Comparison of ENCODE assay signal across 8 mouse cellular contexts in the genomic region with DNA sequence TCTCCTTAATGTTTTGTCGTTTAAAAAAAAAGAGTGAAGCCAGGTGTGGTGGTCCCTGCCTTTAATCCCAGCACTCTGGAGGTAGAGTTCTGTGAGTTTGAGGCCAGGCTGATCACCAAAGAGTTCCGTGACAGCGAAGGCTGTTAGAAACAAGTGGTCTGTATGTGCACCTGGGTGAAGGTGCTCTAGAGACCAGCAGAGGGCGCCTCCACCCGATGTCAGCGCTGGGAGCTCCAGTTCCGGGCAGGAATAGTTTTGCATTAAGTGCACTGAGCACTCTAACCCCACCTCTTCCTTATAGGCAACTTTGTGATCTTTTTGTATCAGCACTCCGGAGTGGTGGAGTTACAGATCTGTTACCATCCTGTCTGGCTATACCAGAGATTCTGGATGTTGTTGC. TPM values are rescaled to one million over a fixed set of nuclear protein-coding genes. Genes with fewer than 3 reads are reported as not detected.
DNase-seq lines count a peak whose midpoint lies in the region; ATAC-seq lines count a peak whose summit lies in the region.

No protein-coding gene starts in this region.

- H3K27ac ChIP-seq in forebrain, embryonic 14.5 days (ENCODE audit: low read depth, low read length) = no peak overlapping the region
- H3K27ac ChIP-seq in hindbrain, embryonic 16.5 days (ENCODE audit: low read depth, low read length) = peak overlapping the region; percentile 83; the same call in 1 of the 2 replicates
- H3K27ac ChIP-seq in liver, embryonic 16.5 days (ENCODE audit: low read length) = no peak overlapping the region
- no peak overlapping the region for H3K27ac ChIP-seq in neural tube, embryonic 13.5 days (replicated peaks)

- no peaks in the 10 kb centered on the region for H3K9me3 ChIP-seq in forebrain, embryonic 14.5 days (replicated peaks; ENCODE audit: control insufficient read depth, low read length)
- H3K9me3 ChIP-seq in hindbrain, embryonic 16.5 days (ENCODE audit: control insufficient read depth, low read length) = no peaks in the 10 kb centered on the region
- H3K9me3 ChIP-seq in liver, embryonic 16.5 days (replicated peaks; ENCODE audit: control insufficient read depth, low read length) = no peaks in the 10 kb centered on the region
- no peaks in the 10 kb centered on the region for H3K9me3 ChIP-seq in neural tube, embryonic 13.5 days

- no peak overlapping the region for H3K9ac ChIP-seq in forebrain, embryonic 14.5 days (ENCODE audit: low read length)
- no peak overlapping the region for H3K9ac ChIP-seq in hindbrain, embryonic 16.5 days (ENCODE audit: low read depth, low read length)
- H3K9ac ChIP-seq in liver, embryonic 16.5 days (ENCODE audit: low read depth, low read length) = no peak overlapping the region
- peak overlapping the region; percentile 91 for H3K9ac ChIP-seq in neural tube, embryonic 13.5 days

- peak overlapping the region; percentile 68 for H3K4me3 ChIP-seq in forebrain, embryonic 14.5 days (ENCODE audit: low read depth, low read length)
- H3K4me3 ChIP-seq in hindbrain, embryonic 16.5 days (ENCODE audit: low read length) = peak overlapping the region; percentile 65
- H3K4me3 ChIP-seq in liver, embryonic 16.5 days (ENCODE audit: low read depth, low read length) = peak overlapping the region; percentile 63; the same call in 1 of the 2 replicates
- peak overlapping the region; percentile 70 for H3K4me3 ChIP-seq in neural tube, embryonic 13.5 days

- H3K4me2 ChIP-seq in forebrain, embryonic 14.5 days (ENCODE audit: low read length) = peak overlapping the region; percentile 92
- peak overlapping the region; percentile 65 for H3K4me2 ChIP-seq in hindbrain, embryonic 16.5 days (ENCODE audit: low read length)
- H3K4me2 ChIP-seq in liver, embryonic 16.5 days (ENCODE audit: low read depth, low read length) = peak overlapping the region; percentile 94; the same call in 1 of the 2 replicates
- peak overlapping the region; percentile 72 for H3K4me2 ChIP-seq in neural tube, embryonic 13.5 days

- intact Hi-C loops in left cerebral cortex, postnatal 4 days (cut with DNase I) = no loop called here

- peak; percentile 42 for DNase-seq in left cerebral cortex, postnatal 4 days
- DNase-seq in left cerebral cortex, adult 8-10 months (ENCODE audit: low spot score in 2 of 2) = no peak
- peak; percentile 28 for DNase-seq in c-Kit-positive CD71-negative TER-119-negative erythroid progenitor cells, embryonic 14.5 days (ENCODE audit: low read depth)
- peak; percentile 35 for DNase-seq in forebrain, embryonic 14.5 days (ENCODE audit: low spot score)

- WGBS in forebrain, embryonic 14.5 days = 41% methylated on average over 8 of the region's 8 CpGs
- 40% methylated on average over 8 of the region's 8 CpGs for WGBS in hindbrain, embryonic 16.5 days
- WGBS in liver, embryonic 16.5 days (ENCODE audit: insufficient replicate concordance) = 21% methylated on average over 8 of the region's 8 CpGs
- 35% methylated on average over 8 of the region's 8 CpGs for WGBS in neural tube, embryonic 13.5 days

- peaks cover 11% of the 10 kb centered on the region for H3K36me3 ChIP-seq in forebrain, embryonic 14.5 days (ENCODE audit: control insufficient read depth, insufficient read depth, low read length)
- H3K36me3 ChIP-seq in hindbrain, embryonic 16.5 days (ENCODE audit: control insufficient read depth, insufficient read depth, low read length) = no peaks in the 10 kb centered on the region
- no peaks in the 10 kb centered on the region for H3K36me3 ChIP-seq in liver, embryonic 16.5 days (ENCODE audit: control insufficient read depth, insufficient read depth)
- H3K36me3 ChIP-seq in neural tube, embryonic 13.5 days = peaks cover 11% of the 10 kb centered on the region; the same call in 1 of the 2 replicates

- H3K4me1 ChIP-seq in forebrain, embryonic 14.5 days (ENCODE audit: control insufficient read depth, insufficient read depth, low read length) = peaks cover 5% of the 10 kb centered on the region; the same call in 1 of the 2 replicates
- peaks cover 23% of the 10 kb centered on the region for H3K4me1 ChIP-seq in hindbrain, embryonic 16.5 days (ENCODE audit: control insufficient read depth, insufficient read depth, low read depth, low read length)
- peaks cover 20% of the 10 kb centered on the region for H3K4me1 ChIP-seq in liver, embryonic 16.5 days (ENCODE audit: control insufficient read depth, low read depth, low read length)
- H3K4me1 ChIP-seq in neural tube, embryonic 13.5 days (replicated peaks) = peaks cover 53% of the 10 kb centered on the region

- H3K27me3 ChIP-seq in forebrain, embryonic 14.5 days (replicated peaks; ENCODE audit: control insufficient read depth, insufficient read depth, low read length) = no peaks in the 10 kb centered on the region
- H3K27me3 ChIP-seq in hindbrain, embryonic 16.5 days (replicated peaks; ENCODE audit: control insufficient read depth, insufficient read depth, low read length) = no peaks in the 10 kb centered on the region
- H3K27me3 ChIP-seq in liver, embryonic 16.5 days (ENCODE audit: control insufficient read depth, insufficient read depth, low read depth, low read length) = no peaks in the 10 kb centered on the region
- peaks cover 6% of the 10 kb centered on the region; the same call in 1 of the 2 replicates for H3K27me3 ChIP-seq in neural tube, embryonic 13.5 days

- no peak for ATAC-seq in forebrain, embryonic 14.5 days
- ATAC-seq in hindbrain, embryonic 16.5 days = no peak
- ATAC-seq in liver, embryonic 16.5 days (ENCODE audit: low read depth) = peak; percentile 45; the same call in 1 of the 2 replicates
- no peak for ATAC-seq in neural tube, embryonic 13.5 days (ENCODE audit: low read depth)
- ATAC-seq in frontal cortex, adult (ENCODE audit: low TSS enrichment) = no peak

RNA-seq across cellular contexts. Expression of a gene that starts 1.2 kb away (rescaled TPM):
- total RNA-seq in left cerebral cortex, postnatal 4 days (2021) = 10 to 100 TPM; 86.2 to 95.3 TPM
- total RNA-seq in left cerebral cortex, adult 8-10 months (2022) = 100 to 1,000 TPM in 1 of 4 experiments, 10 to 100 TPM in 3; 82.2 to 105 (median 95.4) TPM
- 68.2 and 71.9 TPM in 2 replicates for polyA plus RNA-seq in forebrain, embryonic 14.5 days (2014; fragmentation: Nextera tagmentation; extraction: Ambion mirVana)
- polyA plus RNA-seq in hindbrain, embryonic 16.5 days (2015; fragmentation: Nextera tagmentation; extraction: Ambion mirVana) = 90.2 and 98.7 TPM in 2 replicates
- polyA plus RNA-seq in liver, embryonic 16.5 days (2015; fragmentation: Nextera tagmentation; extraction: Ambion mirVana) = 11.2 and 12.8 TPM in 2 replicates
- 76.2 and 77.1 TPM in 2 replicates for polyA plus RNA-seq in neural tube, embryonic 13.5 days (2015; fragmentation: Nextera tagmentation; extraction: Ambion mirVana)

RNA-seq across cellular contexts. Expression of a gene that starts 28.0 kb away (rescaled TPM):
- 10 to 100 TPM; 78.9 to 80.8 TPM for total RNA-seq in left cerebral cortex, postnatal 4 days (2021)
- 10 to 100 TPM; 66.4 to 74.0 (median 69.3) TPM for total RNA-seq in left cerebral cortex, adult 8-10 months (2022)
- 23.4 and 31.8 TPM in 2 replicates for polyA plus RNA-seq in forebrain, embryonic 14.5 days (2014; fragmentation: Nextera tagmentation; extraction: Ambion mirVana)
- polyA plus RNA-seq in hindbrain, embryonic 16.5 days (2015; fragmentation: Nextera tagmentation; extraction: Ambion mirVana) = 43.2 and 52.6 TPM in 2 replicates
- 16.0 and 19.2 TPM in 2 replicates for polyA plus RNA-seq in liver, embryonic 16.5 days (2015; fragmentation: Nextera tagmentation; extraction: Ambion mirVana)
- 46.6 and 56.0 TPM in 2 replicates for polyA plus RNA-seq in neural tube, embryonic 13.5 days (2015; fragmentation: Nextera tagmentation; extraction: Ambion mirVana)

RNA-seq across cellular contexts. Expression of a gene that starts 36.4 kb away (rescaled TPM):
- total RNA-seq in left cerebral cortex, postnatal 4 days (2021) = 1 to 10 TPM; 5.6 to 6.3 TPM
- 1 to 10 TPM; 4.1 to 4.3 (median 4.1) TPM for total RNA-seq in left cerebral cortex, adult 8-10 months (2022)
- 0.89 and 1.1 TPM in 2 replicates for polyA plus RNA-seq in forebrain, embryonic 14.5 days (2014; fragmentation: Nextera tagmentation; extraction: Ambion mirVana)
- polyA plus RNA-seq in hindbrain, embryonic 16.5 days (2015; fragmentation: Nextera tagmentation; extraction: Ambion mirVana) = 1.4 TPM in 2 replicates
- 0.67 TPM in 2 replicates for polyA plus RNA-seq in liver, embryonic 16.5 days (2015; fragmentation: Nextera tagmentation; extraction: Ambion mirVana)
- 3.4 and 3.7 TPM in 2 replicates for polyA plus RNA-seq in neural tube, embryonic 13.5 days (2015; fragmentation: Nextera tagmentation; extraction: Ambion mirVana)

Comparison
In these comparisons a context has a peak if more than half of its experiments do, and no peak if none do; other contexts are left out.
1. DNase-seq: peak in left cerebral cortex, postnatal 4 days (single experiment), c-Kit-positive CD71-negative TER-119-negative erythroid progenitor cells, embryonic 14.5 days (single experiment) and forebrain, embryonic 14.5 days (single experiment); none in left cerebral cortex, adult 8-10 months (0 of 2).
2. Peak in every context shown above with its lines, with median percentiles within 50 percentile points of each other: H3K4me2 ChIP-seq and H3K4me3 ChIP-seq.